Mouse (Mus musculus) myocyte (in vitro differentiated cells): ENCODE data around the gene Olfr435.

Experiments
- CEBPB ChIP-seq: IDR thresholded peaks from 2 replicates; pipeline ENCODE4 v1.6.1; 2011; ENCODE audit warnings: mild to moderate bottlenecking, moderate library complexity; ENCODE audit not compliant: poor library complexity, insufficient read depth, severe bottlenecking
- E2F4 ChIP-seq: IDR thresholded peaks from one replicate; pipeline ENCODE4 v1.6.1; 2011; ENCODE audit warnings: mild to moderate bottlenecking, control low read depth, moderate library complexity; ENCODE audit not compliant: insufficient read depth
- MAX ChIP-seq: IDR thresholded peaks from one replicate; pipeline ENCODE4 v1.6.1; 2011; ENCODE audit warnings: low read depth, mild to moderate bottlenecking, control low read depth
- MYOD1 ChIP-seq, 3 experiments: IDR thresholded peaks; one replicate each; pipeline ENCODE4 v1.6.1; 2011; ENCODE audit warnings: control low read depth in 2 of 3, low read depth in 2 of 3, mild to moderate bottlenecking in 2 of 3, moderate library complexity in 1 of 3; ENCODE audit not compliant: insufficient read length in 2 of 3, control insufficient read depth in 1 of 3
- MYOG ChIP-seq, 3 experiments: IDR thresholded peaks; one replicate each; pipeline ENCODE4 v1.6.1; 2011; ENCODE audit warnings: control low read depth in 2 of 3, low read depth in 2 of 3, mild to moderate bottlenecking in 2 of 3; ENCODE audit not compliant: insufficient read length in 2 of 3, control insufficient read depth in 1 of 3, insufficient read depth in 1 of 3
- POLR2A ChIP-seq: IDR thresholded peaks from one replicate; pipeline ENCODE4 v1.6.1; 2011; ENCODE audit warnings: low read depth, mild to moderate bottlenecking, control low read depth, moderate library complexity; ENCODE audit not compliant: insufficient read length
- POLR2AphosphoS2 ChIP-seq: IDR thresholded peaks from one replicate; pipeline ENCODE4 v1.6.1; 2011; ENCODE audit warnings: low read depth, control low read depth; ENCODE audit not compliant: insufficient read length
- REST ChIP-seq: IDR thresholded peaks from one replicate; pipeline ENCODE4 v1.6.1; 2011; ENCODE audit warnings: mild to moderate bottlenecking, control low read depth, moderate library complexity; ENCODE audit not compliant: insufficient read depth, insufficient read length
- SRF ChIP-seq: IDR thresholded peaks from one replicate; pipeline ENCODE4 v1.6.1; 2011; ENCODE audit warnings: low read depth; ENCODE audit not compliant: control insufficient read depth, insufficient read length
- TCF12 ChIP-seq: IDR thresholded peaks from one replicate; pipeline ENCODE4 v1.6.1; 2011; ENCODE audit warnings: mild to moderate bottlenecking, control low read depth; ENCODE audit not compliant: poor library complexity, insufficient read depth, severe bottlenecking
- TCF3 ChIP-seq: IDR thresholded peaks from one replicate; pipeline ENCODE4 v1.6.1; 2011; ENCODE audit warnings: low read depth, control low read depth; ENCODE audit not compliant: insufficient read length
- USF1 ChIP-seq: IDR thresholded peaks from one replicate; pipeline ENCODE4 v1.6.1; 2011; ENCODE audit warnings: low read depth, mild to moderate bottlenecking, control low read depth, moderate library complexity

DNA sequence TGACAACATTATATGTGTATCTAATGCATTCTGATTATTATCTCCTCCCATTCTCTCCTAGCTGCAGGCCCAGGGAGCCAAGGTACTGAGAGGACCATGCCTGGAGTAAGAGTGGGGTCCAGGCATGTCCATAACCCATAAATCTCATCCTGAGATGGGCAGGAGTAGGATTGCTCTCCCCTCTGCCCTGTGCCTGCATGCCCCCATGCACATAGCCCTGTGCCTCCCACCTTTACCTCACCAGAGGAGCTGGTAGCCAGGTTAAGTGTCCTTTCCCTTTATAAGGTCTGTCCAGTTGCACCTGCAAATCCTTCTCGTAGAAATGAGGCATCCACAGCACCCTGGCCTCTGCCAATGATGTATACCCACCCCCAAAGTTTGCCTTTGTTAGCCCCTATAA, 18.8 kb upstream of the Olfr435 start:
- no peak for TF ChIP-seq USF1
- TF ChIP-seq POLR2A = no peak
- no peak for TF ChIP-seq E2F4
- no peak for TF ChIP-seq POLR2AphosphoS2
- TF ChIP-seq CEBPB = no peak
- no peak for TF ChIP-seq SRF
- TF ChIP-seq MAX = no peak
- no peak for TF ChIP-seq TCF3
- no peak for TF ChIP-seq TCF12
- no peak for TF ChIP-seq REST
- TF ChIP-seq MYOG (IDR thresholded peaks at IDR 0.05; ENCODE audit: control insufficient read depth in 1 of 3, insufficient read depth in 1 of 3, insufficient read length in 2 of 3, low read depth in 2 of 3) = no peak
- TF ChIP-seq MYOD1 (IDR thresholded peaks at IDR 0.05; ENCODE audit: control insufficient read depth in 1 of 3, insufficient read length in 2 of 3, low read depth in 2 of 3) = no peak
